ENCODE assay signal across 8 mouse cellular contexts in the genomic region with DNA sequence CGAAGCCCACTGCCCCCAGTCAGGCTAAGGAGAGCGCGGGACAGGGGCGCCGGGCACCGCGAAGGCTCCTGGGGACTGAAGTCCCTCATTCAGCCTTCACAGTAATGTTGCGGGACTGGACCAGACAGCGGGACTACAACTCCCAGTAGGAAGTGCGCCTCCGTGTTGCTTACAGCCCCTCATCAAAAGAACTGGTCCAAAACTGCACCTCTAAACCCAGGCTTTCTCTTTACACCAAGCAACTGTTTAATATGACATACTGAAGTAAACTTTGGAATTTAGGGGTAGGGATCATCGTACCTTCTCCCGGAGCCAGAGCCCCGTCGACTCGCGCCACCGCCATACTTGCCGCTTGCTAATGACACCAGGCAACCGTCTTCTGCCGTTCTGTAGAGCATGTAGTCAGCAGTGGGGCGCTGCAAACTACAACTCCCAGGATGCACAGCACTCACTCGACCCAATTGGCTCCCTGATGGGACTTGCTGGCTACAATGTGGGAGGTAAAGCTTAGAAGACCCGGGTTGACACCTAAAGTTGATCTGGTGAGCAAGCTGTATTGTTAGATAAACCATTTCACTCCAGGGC. TPM values are rescaled to one million over a fixed set of nuclear protein-coding genes. Genes with fewer than 3 reads are reported as not detected.
DNase-seq lines count a peak whose midpoint lies in the region; ATAC-seq lines count a peak whose summit lies in the region.

A gene (minus strand): TSS at position 403 of the 585 bp plus-strand sequence.

- ATAC-seq in hindbrain, embryonic 12.5 days (ENCODE audit: low FRiP score) = peak; percentile 100

- peak within 1 kb of the TSS; percentile 74 for H3K4me2 ChIP-seq in hindbrain, embryonic 12.5 days (replicated peaks)

- peak within 1 kb of the TSS; percentile 78 for H3K4me3 ChIP-seq in hindbrain, embryonic 12.5 days

- no peaks in the 10 kb centered on the region for H3K27me3 ChIP-seq in hindbrain, embryonic 12.5 days

- peak within 1 kb of the TSS; percentile 76 for H3K27ac ChIP-seq in hindbrain, embryonic 12.5 days

- under 1% methylated on average over 24 of the region's 24 CpGs for WGBS in hindbrain, embryonic 12.5 days

- peaks cover 2% of the 10 kb centered on the region; the same call in 1 of the 2 replicates for H3K36me3 ChIP-seq in hindbrain, embryonic 12.5 days

- H3K9ac ChIP-seq in hindbrain, embryonic 12.5 days = peak within 1 kb of the TSS; percentile 73

- H3K9me3 ChIP-seq in hindbrain, embryonic 12.5 days (replicated peaks) = no peaks in the 10 kb centered on the region

- peak; percentile 92 for DNase-seq in Muller cell, postnatal 12 days (ENCODE audit: inconsistent ontology term)
- peak; percentile 93 for DNase-seq in cerebellum, adult 9-11 months
- DNase-seq in frontal cortex, adult 2 months (ENCODE audit: extremely low spot score in 1 of 2, low spot score in 1 of 2) = peak; percentile 94 to 95
- peak; percentile 94 to 95 for DNase-seq in layer of hippocampus, postnatal 14 days (ENCODE audit: low spot score in 2 of 2)
- DNase-seq in lung, postnatal 14 days = peak; percentile 85
- peak; percentile 76 for DNase-seq in retina, adult 2 months (ENCODE audit: low read depth, low spot score)
- peak; percentile 89 to 94 for DNase-seq in thymus, postnatal 36 days

- H3K4me1 ChIP-seq in hindbrain, embryonic 12.5 days = peaks cover 3% of the 10 kb centered on the region; the same call in 1 of the 2 replicates

RNA-seq across cellular contexts. Expression of the gene that starts here (rescaled TPM):
- 8.6 and 8.7 TPM in 2 replicates for polyA plus RNA-seq in frontal cortex, adult 2 months (2012; rRNA removed)
- polyA plus RNA-seq in hindbrain, embryonic 12.5 days (2016; fragmentation: Nextera tagmentation; extraction: Ambion mirVana) = 16.5 and 19.5 TPM in 2 replicates
- total RNA-seq in layer of hippocampus, postnatal 14 days (2021) = 10 to 100 TPM; 11.5 to 14.1 TPM

Comparison
In these comparisons a context has a peak if more than half of its experiments do, and no peak if none do; other contexts are left out.
1. Peak in every context shown above with its lines: DNase-seq, ATAC-seq, H3K4me3 ChIP-seq and H3K27ac ChIP-seq.